Mouse (Mus musculus): ENCODE measurements around the gene Stc2. TPM values are rescaled to one million over a fixed set of nuclear protein-coding genes. Genes with fewer than 3 reads are reported as not detected.

The Stc2 gene
- polyA plus RNA-seq, 1 experiment from 2014 or later = 1.5 TPM

GRCm38 (mm10) chr11:31362330-31362729 is 7.5 kb downstream of the Stc2 start:
- H3K9me3 ChIP-seq = no peaks in the 10 kb centered on the region
- no peak overlapping the region for H3K4me3 ChIP-seq
- H3K27ac ChIP-seq (replicated peaks) = no peak overlapping the region
- H3K27me3 ChIP-seq (replicated peaks; ENCODE audit: low read depth, poor library complexity, severe bottlenecking) = peaks cover 12% of the 10 kb centered on the region
- no peaks in the 10 kb centered on the region for H3K4me1 ChIP-seq
- 83% methylated on average over 3 of the region's 3 CpGs for WGBS
- no peak for DNase-seq (ENCODE audit: low spot score)
- H3K36me3 ChIP-seq (replicated peaks) = no peaks in the 10 kb centered on the region

- no peak for DNase-seq (ENCODE audit: low spot score)
Measured at GRCm38 (mm10) chr11:31361047-31361446, 8.8 kb downstream of the Stc2 start.

GRCm38 (mm10) chr11:31359283-31359902 is 10.5 kb downstream of the Stc2 start:
- WGBS = 76% methylated on average over 6 of the region's 6 CpGs
- Histone ChIP-seq H3K27ac (replicated peaks) (no peak overlapping the region), H3K36me3 (replicated peaks) (no peaks in the 10 kb centered on the region), H3K4me1 (no peaks in the 10 kb centered on the region), H3K4me3 (no peak overlapping the region), H3K27me3 (replicated peaks; ENCODE audit: low read depth, poor library complexity, severe bottlenecking) (no peaks in the 10 kb centered on the region), H3K9me3 (no peaks in the 10 kb centered on the region)
- DNase-seq (ENCODE audit: low spot score) = no peak

More at GRCm38 (mm10) chr11:31361047-31361446, 8.8 kb downstream of the Stc2 start:
- Histone ChIP-seq H3K4me3 (no peak overlapping the region), H3K4me1 (no peaks in the 10 kb centered on the region), H3K27me3 (replicated peaks; ENCODE audit: low read depth, poor library complexity, severe bottlenecking) (no peaks in the 10 kb centered on the region), H3K27ac (replicated peaks) (no peak overlapping the region), H3K36me3 (replicated peaks) (no peaks in the 10 kb centered on the region), H3K9me3 (no peaks in the 10 kb centered on the region)
- 90% methylated on average over 4 of the region's 4 CpGs for WGBS

- Histone ChIP-seq H3K27ac (replicated peaks) (no peak overlapping the region), H3K4me1 (no peaks in the 10 kb centered on the region), H3K4me3 (no peak overlapping the region), H3K36me3 (replicated peaks) (no peaks in the 10 kb centered on the region), H3K27me3 (replicated peaks; ENCODE audit: low read depth, poor library complexity, severe bottlenecking) (no peaks in the 10 kb centered on the region), H3K9me3 (no peaks in the 10 kb centered on the region)
- no peak for DNase-seq (ENCODE audit: low spot score)
- 90% methylated on average over 5 of the region's 5 CpGs for WGBS
Measured at GRCm38 (mm10) chr11:31358453-31358852, 11.4 kb downstream of the Stc2 start.

GRCm38 (mm10) chr11:31356866-31357265 is 13.0 kb downstream of the Stc2 start:
- Histone ChIP-seq H3K4me3 (no peak overlapping the region), H3K36me3 (replicated peaks) (no peaks in the 10 kb centered on the region), H3K27ac (replicated peaks) (no peak overlapping the region), H3K4me1 (no peaks in the 10 kb centered on the region), H3K9me3 (no peaks in the 10 kb centered on the region), H3K27me3 (replicated peaks; ENCODE audit: low read depth, poor library complexity, severe bottlenecking) (no peaks in the 10 kb centered on the region)
- DNase-seq (ENCODE audit: low spot score) = no peak

- DNase-seq (ENCODE audit: low spot score) = no peak
- WGBS = 98% methylated on average over 1 of the region's 1 CpGs
- no peak overlapping the region for H3K4me3 ChIP-seq
Measured at GRCm38 (mm10) chr11:31355737-31356136, 14.1 kb downstream of the Stc2 start.

GRCm38 (mm10) chr11:31354514-31354913 is 15.4 kb downstream of the Stc2 start:
- no peak overlapping the region for H3K27ac ChIP-seq (replicated peaks)

More at GRCm38 (mm10) chr11:31355737-31356136, 14.1 kb downstream of the Stc2 start:
- no peaks in the 10 kb centered on the region for H3K27me3 ChIP-seq (replicated peaks; ENCODE audit: low read depth, poor library complexity, severe bottlenecking)
- H3K27ac ChIP-seq (replicated peaks) = no peak overlapping the region
- no peaks in the 10 kb centered on the region for H3K4me1 ChIP-seq
- H3K36me3 ChIP-seq (replicated peaks) = no peaks in the 10 kb centered on the region
- no peaks in the 10 kb centered on the region for H3K9me3 ChIP-seq

More at GRCm38 (mm10) chr11:31354514-31354913, 15.4 kb downstream of the Stc2 start:
- H3K36me3 ChIP-seq (replicated peaks) = no peaks in the 10 kb centered on the region
- DNase-seq (ENCODE audit: low spot score) = no peak
- H3K4me3 ChIP-seq = no peak overlapping the region
- 94% methylated on average over 1 of the region's 1 CpGs for WGBS
- H3K4me1 ChIP-seq = no peaks in the 10 kb centered on the region
- no peaks in the 10 kb centered on the region for H3K9me3 ChIP-seq
- H3K27me3 ChIP-seq (replicated peaks; ENCODE audit: low read depth, poor library complexity, severe bottlenecking) = no peaks in the 10 kb centered on the region

Other genes starting within 250 kb of the Stc2 start
- gene Gm17332, start 187.6 kb downstream of the Stc2 start, polyA plus RNA-seq (2016; fragmentation: Nextera tagmentation; extraction: Ambion mirVana) = not detected in 2 replicates